Mouse (Mus musculus): Measurements from ENCODE around the gene Six5.
A peak's percentile ranks its signal among the peaks of the same experiment; 100 is the strongest.

- TF ChIP-seq EP300 (IDR thresholded peaks at IDR 0.05; ENCODE audit: insufficient read depth, low read depth, low read length) = no peak
- peak; percentile 85 for TF ChIP-seq POLR2A (IDR thresholded peaks at IDR 0.05; ENCODE audit: insufficient read depth, low read depth, low read length)
Observed at GRCm38 (mm10) chr7:19083701-19084100, 10.7 kb upstream of the Six5 start, which contains the start of gene Dmpk.
